Mouse (Mus musculus) cortical plate, adult 2 months (tissue): ENCODE results near the gene Dand5.

ENCODE experiments used
- CTCF ChIP-seq: fragments of 200-500 bp; IDR thresholded peaks from 2 replicates; pipeline ENCODE4 v1.5.1; 2011; ENCODE audit warnings: mild to moderate bottlenecking, control low read depth, low read length; ENCODE audit not compliant: insufficient read depth; ENCODE audit errors: extremely low read depth
- POLR2A ChIP-seq: fragments of 200-500 bp; IDR thresholded peaks from 2 replicates; pipeline ENCODE4 v1.6.1; 2011; ENCODE audit warnings: mild to moderate bottlenecking, low read length, control low read depth; ENCODE audit not compliant: insufficient read depth; ENCODE audit errors: extremely low read depth

- TF ChIP-seq POLR2A (no peak), CTCF (no peak)
These were observed 8.9 kb upstream of the Dand5 start, which contains the start of gene Gadd45gip1 for GRCm38 (mm10) chr8:84831490-84831889.
